ENCODE assay signal across 25 mouse cellular contexts in the genomic region with DNA sequence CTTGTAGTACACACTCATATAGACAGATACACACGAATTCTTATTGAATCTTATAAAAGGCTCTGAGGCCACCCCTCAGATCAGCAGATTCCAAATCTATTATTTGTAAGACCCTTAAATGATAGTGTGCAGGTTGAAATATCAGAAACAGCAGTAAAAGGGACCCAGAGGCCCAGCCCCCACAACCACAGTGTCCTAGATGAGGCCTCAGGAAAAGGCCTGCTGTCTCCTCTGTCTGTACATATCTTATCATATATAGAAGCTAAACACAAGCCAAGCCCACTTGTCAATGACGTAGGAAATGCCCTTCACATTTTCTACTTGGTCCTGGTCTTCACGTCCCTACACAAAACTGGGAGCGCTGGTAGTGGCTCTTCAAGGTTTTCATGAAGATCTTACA. TPM values are rescaled to one million over a fixed set of nuclear protein-coding genes. Genes with fewer than 3 reads are reported as not detected.
DNase-seq lines count a peak whose midpoint lies in the region; ATAC-seq and TF ChIP-seq lines count a peak whose summit lies in the region.
"Had no signal": no experiment of that assay in that cellular context is flagged by ENCODE, and none has a peak within 500 bp of the region (broad histone marks: within the 10 kb centered on the region; RNA-seq: fewer than 3 reads in every experiment).

No protein-coding gene starts in this region.

- no peaks in the 10 kb centered on the region for H3K36me3 ChIP-seq in liver, embryonic 12.5 days
- H3K36me3 ChIP-seq in liver, postnatal 0 days (replicated peaks; ENCODE audit: insufficient read depth, low read length): no peaks in the 10 kb centered on the region
- H3K36me3 ChIP-seq in stomach, postnatal 0 days (ENCODE audit: control insufficient read depth, insufficient read depth, low read length): no peaks in the 10 kb centered on the region; the same call in 1 of the 2 replicates
- H3K36me3 ChIP-seq: G1E had no signal

- no peak for DNase-seq in left cerebral cortex, adult 2 months (ENCODE audit: extremely low spot score in 1 of 2, low spot score in 2 of 2)
- DNase-seq in left cerebral cortex, adult 11 months (ENCODE audit: low spot score): no peak
- DNase-seq in liver, postnatal 0 days: no peak
- no peak for DNase-seq in stomach, postnatal 0 days (ENCODE audit: low spot score)
- DNase-seq in kidney, adult 18-20 months: no peak
- DNase-seq: adrenal gland, adult 8-10 months; adrenal gland, postnatal 25 days; B cell, adult 2 months; cerebellum, adult 11-12 months; cerebellum, adult 8-10 months; cerebellum, postnatal 10 days; cerebellum, postnatal 36 days; gastrocnemius, adult 2 months; gastrocnemius, postnatal 14 days; heart, adult 11 months had no signal

- peaks cover 20% of the 10 kb centered on the region for H3K4me1 ChIP-seq in liver, embryonic 12.5 days
- H3K4me1 ChIP-seq in liver, postnatal 0 days (ENCODE audit: insufficient read depth): no peaks in the 10 kb centered on the region
- H3K4me1 ChIP-seq in cortical plate, adult 2 months (ENCODE audit: control insufficient read depth, insufficient read depth, low read length): peaks cover 2% of the 10 kb centered on the region
- no peaks in the 10 kb centered on the region for H3K4me1 ChIP-seq in stomach, postnatal 0 days (replicated peaks; ENCODE audit: control insufficient read depth, insufficient read depth)
- H3K4me1 ChIP-seq: hindbrain, embryonic 15.5 days had no signal

- H3K4me2 ChIP-seq in liver, embryonic 12.5 days: no peak overlapping the region
- H3K4me2 ChIP-seq in liver, postnatal 0 days (ENCODE audit: low read depth, low read length): no peak overlapping the region
- no peak overlapping the region for H3K4me2 ChIP-seq in stomach, postnatal 0 days (replicated peaks; ENCODE audit: low read depth)
- H3K4me2 ChIP-seq: forebrain, embryonic 13.5 days; heart, embryonic 11.5 days; hindbrain, embryonic 12.5 days; hindbrain, embryonic 15.5 days had no signal

- intact Hi-C loops in left cerebral cortex, adult 2 months (cut with DNase I): no loop called here

- peak overlapping the region; percentile 32; the same call in 1 of the 2 replicates for H3K27ac ChIP-seq in left cerebral cortex, adult 2 months
- 0 out of 2 replicates have a peak overlapping the region, but pooled peaks have one; percentile 13 for H3K27ac ChIP-seq in liver, embryonic 12.5 days
- H3K27ac ChIP-seq in liver, postnatal 0 days (ENCODE audit: low read depth): no peak overlapping the region
- H3K27ac ChIP-seq in cortical plate, adult 2 months (ENCODE audit: insufficient read depth, low read length): 0 out of 2 replicates have a peak overlapping the region, but pooled peaks have one; percentile 33
- peak overlapping the region; percentile 13; the same call in 1 of the 2 replicates for H3K27ac ChIP-seq in stomach, postnatal 0 days (replicated peaks)
- H3K27ac ChIP-seq: forebrain, embryonic 10.5 days; forebrain, embryonic 13.5 days; gastrocnemius, adult 2 months; hindbrain, embryonic 12.5 days; hindbrain, embryonic 15.5 days had no signal

- ATAC-seq in liver, embryonic 12.5 days: peak; percentile 81
- no peak for ATAC-seq in liver, postnatal 0 days
- no peak for ATAC-seq in stomach, postnatal 0 days (ENCODE audit: low FRiP score, low TSS enrichment)
- ATAC-seq: forebrain, embryonic 13.5 days; forebrain, embryonic 16.5 days had no signal

- 38% methylated on average over 4 of the region's 4 CpGs for WGBS in liver, embryonic 12.5 days (ENCODE audit: insufficient replicate concordance)
- 50% methylated on average over 4 of the region's 4 CpGs for WGBS in liver, postnatal 0 days (ENCODE audit: insufficient replicate concordance)
- 76% methylated on average over 4 of the region's 4 CpGs for WGBS in stomach, postnatal 0 days

- H3K9ac ChIP-seq in liver, embryonic 12.5 days: no peak overlapping the region
- no peak overlapping the region for H3K9ac ChIP-seq in liver, postnatal 0 days (replicated peaks)
- no peak overlapping the region for H3K9ac ChIP-seq in stomach, postnatal 0 days (ENCODE audit: low read length)
- H3K9ac ChIP-seq: forebrain, embryonic 13.5 days; hindbrain, embryonic 12.5 days; hindbrain, embryonic 15.5 days had no signal

- TF ChIP-seq EP300 in liver, postnatal 0 days (IDR thresholded peaks at IDR 0.05; ENCODE audit: low read depth): no peak
- TF ChIP-seq EP300 in stomach, postnatal 0 days (optimal IDR thresholded peaks at IDR 0.05): no peak

- TF ChIP-seq CTCF in left cerebral cortex, adult 2 months (IDR thresholded peaks at IDR 0.05): no peak
- TF ChIP-seq CTCF in liver, postnatal 0 days (IDR thresholded peaks at IDR 0.05; ENCODE audit: low read depth): no peak
- no peak for TF ChIP-seq CTCF in cortical plate, adult 2 months (IDR thresholded peaks at IDR 0.05; ENCODE audit: extremely low read depth, insufficient read depth, low read length)
- no peak for TF ChIP-seq CTCF in stomach, postnatal 0 days (IDR thresholded peaks at IDR 0.05; ENCODE audit: low read depth)

- no peaks in the 10 kb centered on the region for H3K9me3 ChIP-seq in liver, embryonic 12.5 days (replicated peaks)
- H3K9me3 ChIP-seq in liver, postnatal 0 days (ENCODE audit: low read length): no peaks in the 10 kb centered on the region
- H3K9me3 ChIP-seq in stomach, postnatal 0 days (ENCODE audit: control insufficient read depth, low read length): no peaks in the 10 kb centered on the region
- H3K9me3 ChIP-seq: forebrain, embryonic 10.5 days; forebrain, embryonic 13.5 days; G1E; hindbrain, embryonic 12.5 days; hindbrain, embryonic 15.5 days had no signal

- H3K27me3 ChIP-seq in liver, embryonic 12.5 days (replicated peaks): no peaks in the 10 kb centered on the region
- no peaks in the 10 kb centered on the region for H3K27me3 ChIP-seq in liver, postnatal 0 days (ENCODE audit: insufficient read depth, low read length)
- no peaks in the 10 kb centered on the region for H3K27me3 ChIP-seq in stomach, postnatal 0 days (ENCODE audit: control insufficient read depth, insufficient read depth, low read length)
- H3K27me3 ChIP-seq: CH12.LX; forebrain, embryonic 13.5 days; hindbrain, embryonic 12.5 days; hindbrain, embryonic 15.5 days had no signal

- no peak overlapping the region for H3K4me3 ChIP-seq in left cerebral cortex, adult 2 months
- no peak overlapping the region for H3K4me3 ChIP-seq in liver, embryonic 12.5 days
- no peak overlapping the region for H3K4me3 ChIP-seq in liver, postnatal 0 days (ENCODE audit: low read depth, low read length)
- H3K4me3 ChIP-seq in cortical plate, adult 2 months (ENCODE audit: insufficient read depth, low read length): no peak overlapping the region
- H3K4me3 ChIP-seq in stomach, postnatal 0 days (ENCODE audit: low read depth, low read length): no peak overlapping the region
- H3K4me3 ChIP-seq: forebrain, embryonic 10.5 days; forebrain, embryonic 13.5 days; gastrocnemius, adult 2 months; hindbrain, embryonic 12.5 days; hindbrain, embryonic 15.5 days had no signal

- TF ChIP-seq POLR2A in cortical plate, adult 2 months (IDR thresholded peaks at IDR 0.05; ENCODE audit: extremely low read depth, insufficient read depth, low read length): no peak

RNA-seq across cellular contexts. Expression of gene Dip2a, which starts 16.0 kb away (rescaled TPM):
- 10 to 100 TPM; 61.4 to 63.6 TPM for total RNA-seq in left cerebral cortex, adult 2 months (2021)
- 2.4 and 2.7 TPM in 2 replicates for polyA plus RNA-seq in liver, embryonic 12.5 days (2016; fragmentation: Nextera tagmentation; extraction: Ambion mirVana)
- 0.67 and 0.97 TPM in 2 replicates for polyA plus RNA-seq in liver, postnatal 0 days (2015; fragmentation: Nextera tagmentation; extraction: Ambion mirVana)
- 48.7 and 49.2 TPM in 2 replicates for polyA plus RNA-seq in cortical plate, adult 2 months (2012; rRNA removed)
- 4.0 and 4.5 TPM in 2 replicates for polyA plus RNA-seq in stomach, postnatal 0 days (2015; fragmentation: Nextera tagmentation; extraction: Ambion mirVana)
